In genomic region chr10:88960791-88961190, GRCm38 (mm10) we compare ENCODE assay signal across 16 mouse cellular contexts.
"Had no signal": no experiment of that assay in that cellular context is flagged by ENCODE, and none has a peak within 500 bp of the region (broad histone marks: within the 10 kb centered on the region; RNA-seq: fewer than 3 reads in every experiment).

No protein-coding gene starts in this region.

- H3K27ac ChIP-seq: liver, embryonic 14.5 days; midbrain, embryonic 10.5 days; midbrain, embryonic 12.5 days; midbrain, embryonic 15.5 days; neural tube, embryonic 13.5 days; neural tube, embryonic 15.5 days; stomach, embryonic 15.5 days; stomach, postnatal 0 days had no signal

- H3K27me3 ChIP-seq: midbrain, embryonic 12.5 days; midbrain, embryonic 15.5 days; neural tube, embryonic 13.5 days; neural tube, embryonic 15.5 days; stomach, embryonic 15.5 days had no signal

- DNase-seq: lung, adult 18-20 months; lung, embryonic 14.5 days; lung, postnatal 10 days; lung, postnatal 4 days; thymus, adult 18-20 months; thymus, postnatal 14 days; thymus, postnatal 36 days had no signal

- H3K4me2 ChIP-seq: lung, embryonic 14.5 days; midbrain, embryonic 12.5 days; midbrain, embryonic 15.5 days; neural tube, embryonic 13.5 days; neural tube, embryonic 15.5 days; stomach, embryonic 15.5 days had no signal

- H3K9ac ChIP-seq: liver, embryonic 14.5 days; lung, embryonic 14.5 days; midbrain, embryonic 12.5 days; midbrain, embryonic 15.5 days; neural tube, embryonic 13.5 days; neural tube, embryonic 15.5 days; stomach, embryonic 15.5 days had no signal

- H3K4me1 ChIP-seq: midbrain, embryonic 10.5 days; midbrain, embryonic 12.5 days; midbrain, embryonic 15.5 days; neural tube, embryonic 13.5 days; neural tube, embryonic 15.5 days; stomach, embryonic 15.5 days had no signal

- H3K4me3 ChIP-seq: midbrain, embryonic 10.5 days; midbrain, embryonic 12.5 days; midbrain, embryonic 15.5 days; myocyte; neural tube, embryonic 13.5 days; neural tube, embryonic 15.5 days; stomach, embryonic 15.5 days had no signal

- H3K9me3 ChIP-seq: midbrain, embryonic 10.5 days; midbrain, embryonic 12.5 days; midbrain, embryonic 15.5 days; neural tube, embryonic 13.5 days; neural tube, embryonic 15.5 days; stomach, embryonic 15.5 days had no signal

- H3K36me3 ChIP-seq: midbrain, embryonic 10.5 days; midbrain, embryonic 12.5 days; midbrain, embryonic 15.5 days; neural tube, embryonic 13.5 days; neural tube, embryonic 15.5 days; stomach, embryonic 15.5 days had no signal

- ATAC-seq: midbrain, embryonic 15.5 days had no signal
